Mouse (Mus musculus): ENCODE data around the gene Sulf2.

DNA sequence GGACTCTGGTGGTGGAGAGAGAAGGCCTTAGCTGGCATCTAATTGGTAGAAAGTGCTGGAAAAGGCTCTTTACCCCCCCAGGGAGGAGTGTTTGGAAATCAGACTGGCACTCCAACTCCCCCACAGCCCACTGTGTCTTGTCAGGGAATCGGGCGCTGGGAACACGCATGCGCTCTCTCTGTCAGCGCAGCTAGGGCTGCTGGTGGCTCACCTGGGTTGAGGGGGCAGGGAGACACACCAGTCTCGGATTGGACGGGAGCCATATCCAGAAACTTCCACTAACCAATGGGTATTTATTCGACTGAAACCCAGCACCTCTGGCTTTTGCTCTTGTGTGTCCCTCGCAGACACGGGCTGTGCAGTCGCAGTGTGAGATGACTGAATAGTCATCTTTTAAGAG, 42.5 kb downstream of the Sulf2 start:
- no peak for TF ChIP-seq MAFK (IDR thresholded peaks at IDR 0.05; ENCODE audit: insufficient replicate concordance, low read length)
- no peak for TF ChIP-seq E2F4 (IDR thresholded peaks at IDR 0.05; ENCODE audit: insufficient replicate concordance, low read depth, low read length)
- no peak for TF ChIP-seq CTCF (conservative IDR thresholded peaks at IDR 0.05 in 1 of 2, IDR thresholded peaks at IDR 0.05 in 1 of 2; ENCODE audit: low read depth in 2 of 2, low read length in 2 of 2)
- TF ChIP-seq NRF1 (IDR thresholded peaks at IDR 0.05; ENCODE audit: low read depth, low read length): no peak
- no peak for TF ChIP-seq POLR2AphosphoS2 (IDR thresholded peaks at IDR 0.05; ENCODE audit: low read depth, low read length)
- TF ChIP-seq RCOR1 (conservative IDR thresholded peaks at IDR 0.05; ENCODE audit: low read depth, low read length): no peak
- TF ChIP-seq HCFC1 (IDR thresholded peaks at IDR 0.05; ENCODE audit: low read depth, low read length): no peak
- no peak for TF ChIP-seq KAT2A (IDR thresholded peaks at IDR 0.05; ENCODE audit: insufficient replicate concordance, low read length)
- TF ChIP-seq MAX (IDR thresholded peaks at IDR 0.05; ENCODE audit: low read length): no peak
- no peak for TF ChIP-seq SIN3A (IDR thresholded peaks at IDR 0.05; ENCODE audit: low read length)
- no peak for TF ChIP-seq ZMIZ1 (IDR thresholded peaks at IDR 0.05; ENCODE audit: low read depth, low read length)
- no peak for TF ChIP-seq CHD1 (IDR thresholded peaks at IDR 0.05; ENCODE audit: low read depth, low read length)
- TF ChIP-seq NELFE (IDR thresholded peaks at IDR 0.05; ENCODE audit: low read depth, low read length): no peak
- no peak for TF ChIP-seq POLR2A (IDR thresholded peaks at IDR 0.05; ENCODE audit: low read depth, low read length)
